Mouse (Mus musculus): Measurements from ENCODE around the gene Csk. TPM values are rescaled to one million over a fixed set of nuclear protein-coding genes. Genes with fewer than 3 reads are reported as not detected.

The Csk gene
- total RNA-seq, 4 experiments from 2014 or later, result 38.4 to 46.7 (median 43.0) TPM

DNA sequence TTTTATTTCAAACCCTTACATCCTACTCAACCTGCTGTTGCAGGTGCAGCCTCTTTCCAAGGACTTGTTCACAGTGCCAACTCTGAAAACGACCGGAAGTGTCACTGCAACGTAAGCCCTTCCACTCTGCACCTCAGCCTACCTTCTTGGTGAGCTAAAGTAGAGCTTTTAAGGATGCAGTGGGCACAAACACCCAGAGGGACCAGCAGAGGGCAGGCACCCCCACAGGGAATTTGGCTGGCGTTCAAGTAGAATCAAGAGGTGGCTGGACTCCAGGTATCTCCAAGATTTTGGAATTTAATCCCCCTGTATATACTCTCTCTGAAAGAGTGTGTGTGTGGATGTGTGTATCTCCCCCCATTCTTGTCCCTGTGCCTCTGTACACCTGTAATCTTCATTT, 4.4 kb upstream of the Csk start:
- no peak for DNase-seq (ENCODE audit: low spot score in 2 of 2)

DNA sequence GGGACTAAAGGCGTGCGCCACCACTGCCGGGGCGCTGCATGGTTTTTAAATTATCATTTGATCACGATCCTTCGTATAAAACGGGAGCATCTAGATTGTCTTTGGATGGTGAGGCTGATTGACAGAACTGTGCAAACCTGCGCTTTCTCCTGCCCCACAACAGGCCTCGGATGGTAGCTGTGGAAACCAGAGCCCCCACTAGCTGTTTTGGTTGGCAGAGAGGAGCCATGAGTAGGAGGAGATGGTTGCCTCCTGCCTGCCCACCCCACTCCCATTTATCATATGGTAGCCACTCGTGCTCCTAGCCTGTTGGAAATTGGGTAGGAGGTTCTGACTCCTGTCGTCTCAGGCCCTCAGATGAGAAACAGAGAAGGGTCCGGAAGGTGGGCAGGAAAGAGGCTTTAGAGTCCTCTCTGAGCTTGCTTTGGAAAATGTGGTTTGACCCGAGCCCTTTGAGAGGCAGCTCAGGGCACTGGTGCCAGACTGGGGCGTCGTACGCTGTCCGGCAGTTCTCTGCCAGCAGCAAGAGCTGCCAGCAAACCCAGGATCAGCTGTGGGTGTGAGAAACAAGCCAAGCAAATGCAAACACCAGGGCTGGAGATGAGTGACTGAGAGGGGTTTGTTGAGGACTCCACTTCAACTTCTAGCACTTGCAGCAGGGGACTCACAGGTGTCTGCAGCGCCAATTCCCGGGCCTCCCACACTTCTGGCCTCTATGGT, 3.4 kb upstream of the Csk start:
- no peak for DNase-seq (ENCODE audit: low spot score in 2 of 2)

DNA sequence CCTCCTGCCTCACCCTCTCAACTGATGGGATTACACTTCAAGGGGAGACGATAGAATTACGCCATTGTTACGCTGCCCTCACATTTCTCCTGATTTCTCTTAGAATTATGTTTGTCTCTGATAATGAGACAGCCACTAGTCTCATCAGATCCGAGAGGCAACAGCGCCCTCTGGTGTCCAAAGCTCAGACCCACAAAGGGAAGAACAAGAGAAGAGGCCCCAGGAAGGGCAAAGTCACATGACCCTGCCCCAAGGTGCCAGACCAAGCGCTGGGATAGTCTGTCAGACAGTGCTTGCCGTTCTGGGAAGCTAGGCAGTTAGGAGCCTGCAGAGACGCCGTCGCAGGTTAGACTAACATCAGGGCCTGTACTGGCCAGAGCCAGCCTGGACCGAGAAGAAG, 2.3 kb upstream of the Csk start:
- peak; percentile 90 to 95 for DNase-seq (ENCODE audit: low spot score in 2 of 2)

DNA sequence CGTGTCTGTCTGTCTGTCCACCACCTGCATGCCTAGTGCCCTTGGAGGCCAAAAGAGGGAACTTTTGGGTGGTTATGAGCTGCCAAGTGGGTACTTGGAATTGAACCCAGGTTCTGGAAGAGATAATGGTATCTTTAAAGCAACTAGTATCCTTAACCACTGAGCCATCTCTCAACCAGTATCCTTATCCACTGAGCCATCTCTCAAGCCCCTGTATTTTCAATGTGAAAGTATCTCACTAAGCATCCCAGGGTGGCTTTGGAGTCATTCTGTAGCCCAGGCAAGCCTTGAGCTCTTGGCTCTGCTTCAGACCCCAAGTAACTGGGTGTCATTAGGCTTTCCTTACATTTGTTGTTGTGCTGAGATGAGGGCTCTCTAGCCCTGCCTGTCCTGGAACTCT, 1.5 kb upstream of the Csk start:
- no peak for DNase-seq (ENCODE audit: low spot score in 2 of 2)

DNA sequence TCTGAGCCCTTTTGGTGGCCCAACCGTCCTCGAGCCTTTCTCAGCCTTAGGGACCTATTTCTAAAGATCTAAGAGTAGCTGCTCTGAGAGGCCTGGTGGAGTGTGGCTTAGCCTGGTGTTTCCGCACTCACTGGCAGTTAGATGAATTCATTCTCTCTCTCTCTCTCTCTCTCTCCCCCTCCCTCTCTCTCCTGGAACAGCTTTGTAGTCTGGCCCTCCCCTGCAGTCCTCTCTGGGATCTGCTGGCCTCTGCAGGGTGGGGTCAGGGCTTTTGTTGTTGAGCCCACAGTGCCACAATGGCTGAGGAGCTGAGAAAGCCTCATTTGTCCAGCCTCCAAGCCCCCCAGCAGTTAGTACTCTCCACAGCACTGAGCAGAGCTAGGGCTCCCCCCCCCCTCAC, 576 bp downstream of the Csk start:
- DNase-seq (ENCODE audit: low spot score in 2 of 2), result no peak

DNA sequence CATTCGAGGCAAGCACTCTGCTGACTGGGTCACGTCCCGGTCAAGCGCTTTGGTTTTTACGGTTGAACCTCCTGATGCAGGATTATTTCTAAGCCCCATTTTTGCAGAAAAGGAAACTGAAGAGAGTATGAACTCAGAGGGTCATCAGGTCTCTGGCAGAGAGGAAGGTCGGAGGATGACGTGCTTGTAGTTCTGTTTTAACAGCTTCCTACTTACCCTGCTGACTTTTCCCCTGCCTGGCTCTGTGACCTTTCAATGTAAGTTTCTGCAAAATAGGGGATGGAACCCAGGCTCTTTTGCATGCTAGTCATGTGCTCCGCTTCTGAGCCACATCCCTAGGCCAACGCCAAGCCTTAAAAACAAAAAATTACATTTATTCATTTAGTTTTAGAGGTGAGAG, 1.1 kb downstream of the Csk start:
- DNase-seq (ENCODE audit: low spot score in 2 of 2), result no peak

DNA sequence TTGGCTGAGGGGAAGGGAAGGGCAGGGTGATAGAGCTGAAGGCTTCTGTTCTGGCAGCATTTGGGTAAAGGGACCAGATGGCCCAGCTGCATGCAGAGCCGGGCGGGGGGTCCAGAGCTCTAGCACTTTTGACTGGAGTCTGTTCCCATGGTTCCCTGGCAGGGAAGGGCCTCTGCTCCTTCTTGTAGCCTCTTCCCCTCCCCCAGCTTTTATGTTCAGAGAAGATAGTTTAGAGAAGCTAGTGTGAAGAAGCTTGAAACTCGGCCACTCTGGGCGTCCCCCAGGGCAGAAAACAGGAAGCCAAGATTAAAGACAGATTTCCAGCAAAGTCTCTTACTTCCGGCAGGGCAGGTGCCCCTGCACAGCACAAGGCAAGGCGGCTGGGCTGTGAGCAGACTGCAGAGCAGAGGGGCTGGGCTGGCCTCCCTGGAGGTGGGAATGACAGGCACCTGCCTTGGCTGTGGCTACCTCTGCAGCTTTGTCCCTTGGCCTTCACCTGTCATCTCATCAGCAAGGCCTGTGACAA, 2.6 kb downstream of the Csk start:
- DNase-seq (ENCODE audit: low spot score in 2 of 2), result no peak

DNA sequence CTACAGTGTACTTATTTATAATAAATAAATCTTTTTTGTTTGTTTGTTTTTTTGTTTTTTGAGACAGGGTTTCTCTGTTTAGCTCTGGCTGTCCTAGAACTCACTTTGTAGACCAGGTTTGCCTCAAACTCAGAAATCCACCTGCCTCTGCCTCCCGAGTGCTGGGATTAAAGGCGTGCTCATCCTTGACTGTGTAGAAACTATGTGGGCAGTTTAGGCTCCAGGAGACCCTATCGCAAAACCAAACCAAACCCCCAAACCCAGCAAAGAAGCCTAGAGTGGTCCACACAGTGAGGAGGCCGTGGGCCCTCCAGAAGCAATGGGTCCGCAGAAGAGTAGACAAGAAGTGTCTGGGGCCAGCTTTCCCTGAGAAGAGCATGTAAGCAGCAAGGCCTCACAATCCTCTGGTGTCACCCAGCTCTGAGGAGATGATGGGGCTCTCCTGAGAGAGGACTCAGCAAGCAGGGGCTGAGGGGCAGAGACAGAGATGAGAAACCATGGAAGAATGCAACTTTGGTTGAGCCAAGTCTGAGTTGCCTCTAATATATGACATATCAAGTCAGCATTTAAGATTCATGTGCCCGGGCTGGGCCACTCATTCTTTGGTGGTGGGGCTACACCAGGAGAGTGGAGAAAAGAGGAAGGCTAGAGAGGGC, 3.2 kb downstream of the Csk start:
- DNase-seq (ENCODE audit: low spot score in 2 of 2), result no peak

DNA sequence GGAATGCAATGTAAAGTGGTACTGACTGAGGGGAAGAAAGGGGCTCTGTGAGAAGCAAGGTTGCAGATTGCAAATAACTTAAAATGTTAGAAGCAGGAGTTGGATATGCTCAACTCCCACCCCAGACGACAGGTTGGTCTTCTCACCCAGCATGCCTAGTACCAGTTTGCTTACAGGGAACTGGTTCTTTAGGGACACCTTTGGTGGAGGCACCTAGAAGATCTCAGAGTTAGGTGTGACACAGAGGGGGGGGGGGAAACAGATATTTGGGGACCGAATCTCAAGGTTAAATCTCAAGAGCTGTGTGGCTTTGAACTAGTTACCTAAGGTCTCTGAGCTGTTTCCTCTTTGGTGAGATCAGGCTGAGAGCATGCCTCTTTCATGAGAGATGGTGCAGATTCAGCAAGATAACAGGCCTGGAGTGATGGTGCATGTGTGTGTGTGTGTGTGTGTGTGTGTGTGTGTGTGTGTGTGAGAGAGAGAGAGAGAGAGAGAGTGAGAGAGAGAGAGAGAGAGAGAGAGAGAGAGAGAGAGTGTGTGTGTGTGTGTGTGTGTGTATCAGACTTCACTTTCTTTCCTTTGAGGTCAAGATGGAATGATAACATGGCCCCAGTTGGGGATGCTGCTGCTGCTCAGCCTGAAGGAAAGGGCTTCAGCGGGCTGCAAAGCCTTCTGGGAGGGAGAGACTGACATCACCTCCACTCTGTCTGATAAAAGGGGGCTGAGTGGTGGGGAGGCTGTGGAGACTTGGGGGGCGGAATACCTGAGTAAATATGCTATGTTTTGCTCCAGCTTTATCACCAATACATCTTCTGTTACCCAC, 5.9 kb downstream of the Csk start:
- no peak for DNase-seq (ENCODE audit: low spot score in 2 of 2)

DNA sequence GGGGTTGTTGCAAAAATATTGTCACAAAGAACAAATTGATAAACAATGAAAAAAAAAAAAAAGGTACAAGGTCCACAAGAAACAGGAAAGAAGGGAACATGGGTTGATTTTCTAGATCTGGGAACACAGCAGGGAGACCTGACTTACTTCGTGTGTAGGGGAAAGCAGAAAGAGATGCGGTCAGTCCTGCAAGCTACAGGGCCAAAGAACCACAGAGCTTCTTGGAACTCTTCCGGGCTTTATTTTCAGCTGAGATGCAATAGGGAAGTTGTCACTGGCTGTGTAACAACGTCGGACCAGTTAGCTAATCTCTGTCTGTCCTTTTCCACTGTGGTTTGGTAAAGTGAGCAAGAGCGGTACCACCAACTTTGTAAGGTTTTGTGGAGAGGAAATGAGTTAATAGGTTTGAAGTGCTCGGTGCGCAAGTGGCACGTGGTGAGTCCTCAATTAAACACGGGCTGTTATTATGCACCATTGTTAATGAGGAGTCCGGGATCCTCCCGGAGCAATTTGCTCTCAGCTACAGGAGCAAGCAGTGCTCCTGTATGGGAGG, 6.8 kb downstream of the Csk start:
- DNase-seq (ENCODE audit: low spot score in 2 of 2), result no peak

DNA sequence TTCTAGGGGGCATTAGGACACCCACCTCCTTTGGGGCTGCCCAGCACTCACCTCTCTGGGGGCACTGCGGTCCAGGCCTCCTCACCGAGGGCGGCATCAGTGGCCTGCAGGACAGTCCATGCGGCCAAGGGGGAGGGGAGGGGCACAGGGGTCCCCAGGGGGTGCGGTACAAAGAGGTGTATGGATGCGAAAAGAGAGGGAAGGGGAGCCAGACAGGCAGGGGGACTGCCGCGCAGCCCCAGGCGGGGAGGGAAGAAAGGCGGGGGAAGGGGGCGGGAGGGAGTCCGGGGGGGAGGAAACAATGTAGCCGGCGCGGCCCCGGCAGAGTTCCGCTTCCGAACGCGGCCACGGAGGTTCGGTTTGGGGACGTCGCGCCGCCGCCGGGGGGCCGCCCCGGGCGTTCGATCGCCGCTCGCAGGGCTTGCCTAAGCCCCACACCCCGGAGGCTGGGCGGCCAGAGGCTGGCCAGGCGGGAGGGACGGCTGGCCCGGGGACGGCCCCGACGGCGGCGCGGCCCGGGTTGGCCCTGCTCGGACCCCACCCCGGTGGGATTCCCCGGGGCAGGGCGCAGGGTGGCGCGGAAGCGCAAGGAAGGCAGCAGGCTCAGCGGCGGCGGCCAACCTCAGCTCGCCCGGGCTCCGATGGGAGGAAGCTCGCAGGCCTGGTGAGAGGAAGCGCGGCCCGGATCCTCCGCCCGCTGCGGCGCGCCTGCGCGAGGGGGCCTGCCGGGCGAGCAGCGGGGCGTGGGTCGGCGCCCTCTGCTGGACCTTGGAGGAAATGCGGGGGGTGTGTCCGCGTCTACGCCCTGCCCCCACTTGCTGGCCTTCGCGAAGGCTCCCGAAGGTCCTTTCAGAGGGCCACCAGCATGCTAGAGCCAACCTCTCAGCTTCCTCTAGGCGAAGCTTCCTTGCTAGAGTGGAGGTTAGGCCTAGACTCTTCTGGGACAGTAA, 8.2 kb downstream of the Csk start:
- DNase-seq (ENCODE audit: low spot score in 2 of 2), result peak; percentile 73 to 92

DNA sequence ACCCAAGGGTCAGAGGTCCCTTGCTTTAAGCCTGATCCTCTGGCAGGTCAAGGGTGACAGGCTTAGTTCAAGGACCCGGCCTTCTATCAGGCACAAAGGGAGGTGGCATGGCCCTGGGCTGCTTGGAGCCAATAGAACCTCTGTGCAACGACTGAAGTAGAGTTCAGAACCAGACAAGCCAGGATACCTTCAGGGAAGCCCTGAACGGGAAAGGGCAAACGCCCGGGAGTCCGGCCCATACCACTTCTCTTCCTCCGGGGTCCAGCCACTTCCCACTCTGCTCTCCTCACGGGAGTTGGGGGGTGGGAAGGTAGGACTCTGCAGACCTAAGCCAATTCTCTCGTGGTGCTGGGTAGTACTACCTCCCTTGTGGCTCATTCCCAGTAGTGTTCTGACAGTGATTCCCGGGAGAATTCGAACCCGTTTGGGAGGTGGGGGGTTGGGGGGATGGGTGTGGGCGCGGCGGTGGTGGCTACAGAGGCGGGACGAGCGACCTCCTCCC, 8.9 kb downstream of the Csk start:
- DNase-seq (ENCODE audit: low spot score in 2 of 2), result no peak

DNA sequence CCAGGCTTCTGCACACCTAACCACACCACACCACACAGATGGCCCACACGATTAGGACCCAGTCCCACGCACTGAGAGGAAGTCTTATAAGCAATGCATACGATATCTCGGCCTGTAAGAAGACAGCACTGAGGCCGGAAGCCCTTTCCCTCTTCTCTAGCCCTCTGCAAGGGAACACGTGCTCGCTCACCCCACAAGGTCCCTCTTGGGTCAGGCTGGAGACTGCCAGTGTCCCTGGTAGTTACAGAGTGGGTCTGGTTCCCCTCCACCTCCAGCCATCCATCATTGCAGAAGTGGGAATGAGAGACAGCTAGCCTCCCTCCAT, 9.6 kb downstream of the Csk start:
- DNase-seq (ENCODE audit: low spot score in 2 of 2), result no peak

DNA sequence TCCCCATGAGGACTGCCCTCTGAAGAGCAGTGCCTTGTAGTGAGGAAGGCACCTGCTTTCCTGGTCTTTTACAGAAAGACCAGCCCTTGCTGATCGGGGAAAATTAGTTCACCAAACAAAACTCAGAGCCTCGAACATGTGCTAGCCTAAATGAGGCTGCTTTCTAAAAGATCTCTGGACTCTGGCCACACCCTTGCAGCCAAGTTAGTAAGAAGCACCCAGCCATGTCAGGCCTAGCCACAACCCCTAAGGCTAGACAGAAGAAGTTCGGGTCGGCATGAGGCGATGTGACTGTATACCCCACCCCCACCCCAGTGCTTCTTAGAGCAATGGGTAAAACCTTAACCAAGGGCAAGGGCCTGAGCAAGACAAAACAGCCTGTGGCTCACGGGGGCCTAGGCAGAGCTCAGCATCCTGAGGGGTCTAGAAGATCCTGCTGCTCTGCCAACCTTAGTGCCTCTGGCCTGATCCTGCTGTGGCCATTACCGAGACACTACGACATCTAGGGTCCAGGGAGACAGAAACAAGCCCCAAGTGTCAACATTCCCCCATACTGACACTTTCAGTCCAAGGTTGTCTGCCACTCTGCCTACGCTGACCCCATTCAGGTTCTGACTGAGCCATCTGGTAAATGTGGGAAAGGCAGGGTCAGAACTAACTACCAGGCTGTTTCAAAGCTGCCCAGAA, 10.1 kb downstream of the Csk start:
- DNase-seq (ENCODE audit: low spot score in 2 of 2), result no peak

DNA sequence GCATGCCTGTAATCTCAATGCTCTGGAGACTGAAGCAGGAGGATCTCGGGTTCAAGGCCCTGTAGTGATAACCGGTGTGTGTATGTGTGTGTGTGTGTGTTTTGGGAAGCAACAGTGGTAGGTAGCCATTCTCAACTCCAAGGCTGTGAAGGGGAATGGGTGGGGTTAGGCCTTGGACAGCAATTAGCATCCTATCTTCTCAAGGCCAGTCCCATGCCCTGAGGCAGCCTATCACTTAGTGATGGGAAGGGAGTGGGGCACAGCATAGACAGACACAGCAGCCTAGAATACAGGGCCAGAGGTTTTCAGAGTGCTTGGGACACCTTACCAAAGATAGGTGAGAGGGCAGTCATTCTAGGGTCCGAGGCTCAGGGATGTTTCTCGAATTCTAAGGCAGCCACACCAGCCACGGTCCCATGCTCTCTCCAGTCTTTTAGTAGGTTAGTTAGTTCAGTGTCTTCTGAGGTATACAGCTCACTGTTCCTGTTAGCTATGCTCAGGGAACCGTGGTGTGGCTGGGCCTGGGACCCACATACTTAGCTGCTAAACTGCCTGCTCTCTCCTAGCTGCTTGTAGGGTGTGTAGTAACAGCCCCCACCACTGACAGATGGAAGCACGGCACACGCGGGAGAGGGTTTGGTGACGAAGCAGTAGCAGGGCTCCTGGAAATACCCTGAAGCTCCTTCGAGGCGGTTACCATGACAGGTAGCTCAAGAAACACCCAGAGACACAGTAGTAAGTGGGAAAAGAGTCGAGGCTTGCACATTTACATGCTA, 11.5 kb downstream of the Csk start:
- DNase-seq (ENCODE audit: low spot score in 2 of 2), result no peak

DNA sequence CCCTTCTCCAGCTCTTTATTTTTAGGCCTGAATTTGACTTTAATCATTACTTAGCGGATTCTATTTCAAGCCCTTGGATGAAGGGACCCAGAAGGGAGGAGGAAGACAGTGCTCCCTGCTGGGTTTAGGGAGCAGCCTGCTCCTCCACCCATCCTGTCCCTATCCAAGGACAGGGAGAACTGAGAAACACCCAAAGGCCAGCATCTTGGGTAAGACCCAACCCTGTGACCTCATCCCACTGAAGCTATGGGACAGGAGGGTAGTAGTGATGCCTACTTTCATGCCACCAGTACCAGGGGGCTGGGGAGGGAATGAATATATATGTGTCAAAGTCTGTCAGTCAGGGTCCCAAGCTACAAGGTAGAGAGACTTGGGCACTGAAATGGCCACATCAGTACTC, 12.4 kb downstream of the Csk start:
- DNase-seq (ENCODE audit: low spot score in 2 of 2), result no peak

DNA sequence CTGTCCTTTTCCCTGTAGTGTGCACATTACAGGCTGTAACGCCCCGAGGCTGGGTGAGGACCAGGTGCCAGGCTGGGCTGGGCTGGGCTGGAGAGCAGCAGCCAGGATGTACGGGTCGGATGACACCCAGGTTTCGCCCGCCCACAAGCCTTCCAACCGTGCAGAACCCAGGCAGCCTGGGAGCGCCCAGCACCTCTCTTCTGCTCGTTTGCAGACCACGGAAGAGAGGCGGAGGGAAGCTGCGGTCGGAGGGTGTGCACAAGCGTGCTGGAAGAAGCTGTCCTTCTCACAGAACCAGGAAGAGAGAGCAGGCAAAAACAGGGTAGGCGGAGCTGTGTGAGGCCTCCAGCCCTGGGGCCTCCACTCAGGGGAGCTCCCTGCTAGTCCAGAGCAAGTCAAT, 13.0 kb downstream of the Csk start:
- DNase-seq (ENCODE audit: low spot score in 2 of 2), result no peak

DNA sequence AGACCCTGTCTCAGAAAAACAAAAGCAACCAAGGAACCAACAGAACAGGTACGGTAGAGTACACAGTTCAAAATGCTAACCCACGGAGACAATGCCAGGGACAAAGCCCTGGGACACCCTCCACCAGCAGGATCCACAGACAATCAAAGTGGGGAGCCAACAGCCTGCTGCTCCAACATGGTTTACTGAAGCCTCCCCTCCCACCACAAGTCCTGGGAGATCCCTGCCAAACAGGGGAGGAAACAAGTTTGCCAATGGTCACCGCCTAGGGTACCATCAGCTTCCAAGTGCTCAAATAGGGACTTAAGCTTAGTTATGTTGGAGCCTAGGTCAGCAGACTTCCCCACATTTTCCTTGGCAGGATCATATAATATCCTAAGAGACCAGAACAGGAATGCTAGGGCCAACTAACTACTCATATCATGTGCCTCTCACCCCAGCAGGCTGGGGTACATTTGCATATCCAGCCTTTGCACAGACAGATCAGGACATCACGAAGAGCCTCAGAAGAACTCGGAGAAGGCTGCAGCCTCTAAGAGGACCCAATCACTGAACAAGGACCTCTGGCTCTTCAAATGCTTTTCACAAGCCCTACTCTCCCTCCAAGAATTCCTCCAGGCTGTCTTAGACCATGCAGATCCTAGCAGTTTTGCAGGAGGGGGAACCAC, 13.6 kb downstream of the Csk start:
- no peak for DNase-seq (ENCODE audit: low spot score in 2 of 2)

Measured in layer of hippocampus, adult 8-10 months (tissue).